8 mouse cellular contexts compared by ENCODE assay signal in the genomic region with DNA sequence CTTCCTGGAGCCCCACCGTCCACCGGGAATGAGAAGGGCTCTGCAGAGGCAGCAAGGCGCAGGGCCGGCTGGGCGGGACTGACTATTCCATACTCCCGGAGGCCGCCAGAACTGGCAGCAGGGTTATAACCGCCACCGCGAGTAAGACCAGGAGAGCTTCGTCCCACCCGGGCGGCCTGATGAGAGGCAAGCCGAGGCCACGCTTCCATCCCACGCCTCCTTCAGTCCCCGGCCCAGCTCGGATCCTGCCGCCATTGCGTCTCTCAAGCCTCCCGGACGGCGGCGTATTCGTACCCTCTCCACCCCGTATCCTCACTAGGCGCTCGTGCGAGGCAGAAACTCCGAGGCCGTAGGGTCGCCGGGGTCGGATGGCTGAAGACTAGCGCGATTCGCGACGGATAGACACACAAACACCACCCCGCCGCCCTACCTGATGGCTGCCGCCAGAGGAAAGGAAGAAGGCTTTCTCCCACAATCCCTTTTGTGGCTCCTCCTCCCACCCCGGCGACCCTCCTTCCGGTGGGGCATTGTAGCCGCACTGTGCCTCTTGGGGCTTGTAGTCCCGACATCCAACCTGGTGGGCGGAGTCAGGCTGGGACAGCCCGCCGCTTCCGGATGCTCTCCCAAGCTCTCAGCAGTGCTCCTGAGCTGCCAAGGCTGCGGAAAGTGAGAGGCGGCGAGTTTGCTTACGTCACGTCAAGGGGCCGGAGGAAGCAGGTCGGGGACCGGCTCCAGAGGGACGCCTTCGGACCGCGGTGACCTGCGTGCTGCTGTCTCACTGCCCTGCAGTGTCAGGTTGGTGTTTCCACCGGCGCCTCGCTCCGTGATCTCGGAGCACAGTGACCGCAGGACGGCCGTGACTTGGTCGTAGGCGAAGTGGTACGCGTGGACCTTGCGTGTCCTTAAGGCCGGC. TPM values are rescaled to one million over a fixed set of nuclear protein-coding genes. Genes with fewer than 3 reads are reported as not detected.
A peak's percentile ranks its signal among the peaks of the same experiment; 100 is the strongest.
DNase-seq lines count a peak whose midpoint lies in the region; ATAC-seq and TF ChIP-seq lines count a peak whose summit lies in the region.

Gene Nkiras1, plus strand, starts transcription at position 608 of the 913 bp plus-strand sequence.
Gene Rpl15, minus strand, starts transcription at position 863 of the 913 bp plus-strand sequence.

- H3K4me2 ChIP-seq in embryonic facial prominence, embryonic 15.5 days (replicated peaks) = peak within 1 kb of the TSS; percentile 61
- H3K4me2 ChIP-seq in limb, embryonic 14.5 days (replicated peaks; ENCODE audit: low read depth, low read length, severe bottlenecking) = peak within 1 kb of the TSS; percentile 76
- peak within 1 kb of the TSS; percentile 59 for H3K4me2 ChIP-seq in midbrain, postnatal 0 days (ENCODE audit: low read depth, low read length, poor library complexity, severe bottlenecking)

- peak within 1 kb of the TSS; percentile 78 for H3K27ac ChIP-seq in bone marrow, adult 2 months (ENCODE audit: control insufficient read depth, insufficient read depth, low read depth, low read length, poor library complexity)
- H3K27ac ChIP-seq in embryonic facial prominence, embryonic 15.5 days (replicated peaks) = peak within 1 kb of the TSS; percentile 89
- peak within 1 kb of the TSS; percentile 86 for H3K27ac ChIP-seq in limb, embryonic 14.5 days (replicated peaks; ENCODE audit: low read depth, low read length)
- peak within 1 kb of the TSS; percentile 87 for H3K27ac ChIP-seq in midbrain, postnatal 0 days (ENCODE audit: low read depth, low read length)

- ATAC-seq in embryonic facial prominence, embryonic 15.5 days (ENCODE audit: insufficient number of reproducible peaks, low FRiP score, low TSS enrichment, low read depth) = peak; percentile 100
- peak; percentile 99 for ATAC-seq in limb, embryonic 14.5 days (ENCODE audit: low FRiP score, low read depth)
- peak; percentile 99 for ATAC-seq in midbrain, postnatal 0 days (ENCODE audit: low FRiP score)

- peaks cover 22% of the 10 kb centered on the region for H3K36me3 ChIP-seq in embryonic facial prominence, embryonic 15.5 days
- H3K36me3 ChIP-seq in limb, embryonic 14.5 days (ENCODE audit: control insufficient read depth, insufficient read depth, low read length) = peaks cover 29% of the 10 kb centered on the region
- H3K36me3 ChIP-seq in midbrain, postnatal 0 days (ENCODE audit: insufficient read depth, low read length) = no peaks in the 10 kb centered on the region

- H3K4me3 ChIP-seq in bone marrow, adult 2 months (replicated peaks; ENCODE audit: control insufficient read depth, low read depth, low read length) = peak within 1 kb of the TSS; percentile 89
- H3K4me3 ChIP-seq in embryonic facial prominence, embryonic 15.5 days (replicated peaks) = peak within 1 kb of the TSS; percentile 86
- H3K4me3 ChIP-seq in limb, embryonic 14.5 days (replicated peaks; ENCODE audit: low read length) = peak within 1 kb of the TSS; percentile 92
- peak within 1 kb of the TSS; percentile 88 for H3K4me3 ChIP-seq in midbrain, postnatal 0 days (ENCODE audit: low read depth, low read length)

- no peaks in the 10 kb centered on the region for H3K9me3 ChIP-seq in embryonic facial prominence, embryonic 15.5 days (replicated peaks)
- H3K9me3 ChIP-seq in limb, embryonic 14.5 days (ENCODE audit: control insufficient read depth, low read length) = no peaks in the 10 kb centered on the region
- no peaks in the 10 kb centered on the region for H3K9me3 ChIP-seq in midbrain, postnatal 0 days (ENCODE audit: low read length)

- no peaks in the 10 kb centered on the region for H3K27me3 ChIP-seq in embryonic facial prominence, embryonic 15.5 days
- no peaks in the 10 kb centered on the region for H3K27me3 ChIP-seq in limb, embryonic 14.5 days (ENCODE audit: control insufficient read depth, insufficient read depth, low read length)
- H3K27me3 ChIP-seq in midbrain, postnatal 0 days (ENCODE audit: insufficient read depth, low read length) = no peaks in the 10 kb centered on the region

- 0 out of 2 replicates have a peak, but pooled peaks have one; percentile 8 for TF ChIP-seq CTCF in bone marrow, adult 2 months (IDR thresholded peaks at IDR 0.05; ENCODE audit: control insufficient read depth, insufficient read depth, low read length)
- TF ChIP-seq CTCF in midbrain, postnatal 0 days (IDR thresholded peaks at IDR 0.05) = peak; percentile 53

- H3K4me1 ChIP-seq in bone marrow, adult 2 months (ENCODE audit: control insufficient read depth, insufficient read depth, low read length) = no peaks in the 10 kb centered on the region; the same call in 1 of the 2 replicates
- peaks cover 12% of the 10 kb centered on the region for H3K4me1 ChIP-seq in embryonic facial prominence, embryonic 15.5 days
- H3K4me1 ChIP-seq in limb, embryonic 14.5 days (ENCODE audit: control insufficient read depth, insufficient read depth, low read length) = peaks cover 6% of the 10 kb centered on the region
- H3K4me1 ChIP-seq in midbrain, postnatal 0 days (ENCODE audit: insufficient read depth, low read length) = peaks cover 2% of the 10 kb centered on the region; the same call in 1 of the 2 replicates

- peak within 1 kb of the TSS; percentile 91 for H3K9ac ChIP-seq in embryonic facial prominence, embryonic 15.5 days
- H3K9ac ChIP-seq in limb, embryonic 14.5 days (ENCODE audit: low read depth, low read length, severe bottlenecking) = peak within 1 kb of the TSS; percentile 99
- peak within 1 kb of the TSS; percentile 97 for H3K9ac ChIP-seq in midbrain, postnatal 0 days (replicated peaks; ENCODE audit: low read length, poor library complexity, severe bottlenecking)

- under 1% methylated on average over 78 of the region's 78 CpGs for WGBS in bone marrow, adult 2 months
- under 1% methylated on average over 78 of the region's 78 CpGs for WGBS in embryonic facial prominence, embryonic 15.5 days
- under 1% methylated on average over 64 of the region's 78 CpGs for WGBS in limb, embryonic 14.5 days
- WGBS in midbrain, postnatal 0 days = under 1% methylated on average over 78 of the region's 78 CpGs

- peak; percentile 99 for DNase-seq in 416B (ENCODE audit: low read depth)
- peak; percentile 99 for DNase-seq in heart, adult 8-10 months (ENCODE audit: low spot score)
- peak; percentile 99 for DNase-seq in kidney, adult 9 months
- DNase-seq in limb, embryonic 14.5 days (ENCODE audit: low spot score) = peak; percentile 98
- peak; percentile 99 for DNase-seq in midbrain, postnatal 0 days (ENCODE audit: low spot score)
- peak; percentile 88 to 91 for DNase-seq in spleen, postnatal 14 days (ENCODE audit: low spot score in 2 of 2)

- TF ChIP-seq POLR2A in bone marrow, adult 2 months (IDR thresholded peaks at IDR 0.05; ENCODE audit: borderline replicate concordance, control insufficient read depth, low read depth, low read length) = peak; percentile 71
- peak; percentile 91; the same call in 1 of the 2 replicates for TF ChIP-seq POLR2A in limb, embryonic 14.5 days (IDR thresholded peaks at IDR 0.05; ENCODE audit: borderline replicate concordance, extremely low read depth, insufficient read depth, insufficient read length)

RNA-seq across cellular contexts. Expression of gene Nkiras1, which starts in this region (rescaled TPM):
- 7.7 and 15.0 TPM in 2 replicates for polyA plus RNA-seq in bone marrow, adult 2 months (2011; ENCODE audit: insufficient read depth, insufficient read length, low replicate concordance, missing spikeins)
- 20.9 and 21.3 TPM in 2 replicates for polyA plus RNA-seq in embryonic facial prominence, embryonic 15.5 days (2015; fragmentation: Nextera tagmentation; extraction: Ambion mirVana)
- total RNA-seq in heart, adult 8-10 months (2022) = 10 to 100 TPM; 31.4 to 43.7 (median 36.6) TPM
- polyA plus RNA-seq in limb, embryonic 14.5 days (2012; rRNA removed) = 14.6 and 25.0 TPM in 2 replicates
- polyA plus RNA-seq in limb, embryonic 14.5 days (2014; fragmentation: Nextera tagmentation; extraction: Ambion mirVana) = 16.1 and 18.5 TPM in 2 replicates
- 24.4 and 27.0 TPM in 2 replicates for total RNA-seq in midbrain, postnatal 0 days (2014; rRNA removed)
- 61.2 and 65.3 TPM in 2 replicates for polyA plus RNA-seq in midbrain, postnatal 0 days (2015; fragmentation: Nextera tagmentation; extraction: Ambion mirVana)

RNA-seq across cellular contexts. Expression of gene Rpl15, which starts in this region (rescaled TPM):
- polyA plus RNA-seq in bone marrow, adult 2 months (2011; ENCODE audit: insufficient read depth, insufficient read length, low replicate concordance, missing spikeins) = 129 and 288 TPM in 2 replicates
- 390 and 399 TPM in 2 replicates for polyA plus RNA-seq in embryonic facial prominence, embryonic 15.5 days (2015; fragmentation: Nextera tagmentation; extraction: Ambion mirVana)
- total RNA-seq in heart, adult 8-10 months (2022) = 100 to 1,000 TPM; 507 to 588 (median 548) TPM
- polyA plus RNA-seq in limb, embryonic 14.5 days (2012; rRNA removed) = 1,239 and 1,286 TPM in 2 replicates
- 465 and 499 TPM in 2 replicates for polyA plus RNA-seq in limb, embryonic 14.5 days (2014; fragmentation: Nextera tagmentation; extraction: Ambion mirVana)
- total RNA-seq in midbrain, postnatal 0 days (2014; rRNA removed) = 558 and 568 TPM in 2 replicates
- 287 and 293 TPM in 2 replicates for polyA plus RNA-seq in midbrain, postnatal 0 days (2015; fragmentation: Nextera tagmentation; extraction: Ambion mirVana)

Comparison
In these comparisons a context has a peak if more than half of its experiments do, and no peak if none do; other contexts are left out.
1. Peak in every context shown above with its lines: DNase-seq, ATAC-seq, H3K4me3 ChIP-seq and H3K27ac ChIP-seq.